Mouse (Mus musculus) lung, postnatal 4 days (tissue): Measurements from ENCODE around the gene Aars.
A peak's percentile ranks its signal among the peaks of the same experiment; 100 is the strongest.
"Not testable (repeated sequence)": the region's sequence is repeated elsewhere in the genome, so short reads cannot be mapped to it uniquely, and the experiment has no call there.

Source experiments
- DNase-seq, 2 experiments: peaks; one replicate each; pipeline ENCODE4 v3.0.0; 2021

Gene Aars

DNA sequence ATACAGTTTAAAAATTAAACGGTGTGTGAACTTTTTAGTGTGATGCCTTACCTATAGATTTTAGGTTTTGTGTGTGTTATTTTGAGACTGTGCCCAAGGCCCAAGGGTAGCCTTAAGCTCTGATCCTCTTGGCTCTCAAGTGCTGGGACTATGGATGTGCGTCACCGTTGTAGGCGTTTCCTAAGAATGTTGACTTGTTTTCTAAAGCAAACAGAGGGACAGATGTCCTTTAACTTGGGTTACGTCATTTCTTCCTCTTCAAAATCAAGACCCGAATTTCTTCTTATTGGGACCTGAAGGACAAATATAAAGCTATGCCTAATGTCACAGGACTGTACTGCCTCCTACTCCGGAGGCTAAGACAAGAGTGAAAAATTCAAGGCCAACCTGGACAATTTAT, at the start of gene Aars:
Gene Aars (plus strand): TSS at position 229 of the 400 bp plus-strand sequence.
- DNase-seq = no peak

DNA sequence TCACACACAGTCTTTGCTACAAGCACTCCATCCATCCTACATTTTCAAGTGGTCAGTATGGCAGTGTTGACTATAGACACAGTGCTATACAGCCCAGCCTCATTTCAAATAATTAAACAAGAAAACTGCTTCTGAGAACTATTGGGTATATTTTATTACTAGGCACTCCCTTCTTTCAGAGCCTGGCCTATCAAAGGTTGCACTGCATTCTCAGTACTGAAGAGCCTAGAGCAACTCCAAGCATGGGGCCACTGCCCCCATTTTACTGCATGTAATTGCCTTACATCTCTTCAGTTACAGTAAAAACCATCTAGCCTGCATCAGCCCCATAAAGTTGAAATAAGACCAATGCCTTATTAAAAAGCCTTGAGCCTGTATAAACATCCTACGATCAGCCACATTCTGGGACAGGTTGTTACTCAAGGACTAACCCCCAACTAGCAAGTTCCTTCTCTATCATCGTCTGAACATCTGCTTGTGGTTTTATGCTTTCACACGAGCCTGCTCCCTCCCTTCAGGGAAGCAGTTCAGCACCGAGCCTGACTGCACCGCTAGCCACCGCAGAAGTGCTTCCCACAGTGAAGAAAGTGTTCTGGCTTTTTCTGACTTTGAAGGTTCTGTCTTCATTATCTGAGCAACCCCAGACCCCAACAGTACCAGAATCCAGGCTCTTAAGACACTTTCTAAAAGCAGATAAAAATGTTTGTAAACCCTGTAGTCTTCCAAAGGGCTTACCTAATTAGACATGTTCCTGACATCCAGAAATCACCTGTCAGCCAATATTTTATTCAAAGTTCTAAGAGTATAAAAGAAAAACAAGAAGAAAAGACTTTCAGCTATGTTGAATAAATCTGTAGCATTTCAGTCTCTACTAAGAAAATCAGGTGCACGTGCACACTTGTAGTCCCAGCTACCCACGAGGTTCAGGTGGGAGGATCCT, 44.9 kb upstream of the Aars start:
- no peak for DNase-seq

DNA sequence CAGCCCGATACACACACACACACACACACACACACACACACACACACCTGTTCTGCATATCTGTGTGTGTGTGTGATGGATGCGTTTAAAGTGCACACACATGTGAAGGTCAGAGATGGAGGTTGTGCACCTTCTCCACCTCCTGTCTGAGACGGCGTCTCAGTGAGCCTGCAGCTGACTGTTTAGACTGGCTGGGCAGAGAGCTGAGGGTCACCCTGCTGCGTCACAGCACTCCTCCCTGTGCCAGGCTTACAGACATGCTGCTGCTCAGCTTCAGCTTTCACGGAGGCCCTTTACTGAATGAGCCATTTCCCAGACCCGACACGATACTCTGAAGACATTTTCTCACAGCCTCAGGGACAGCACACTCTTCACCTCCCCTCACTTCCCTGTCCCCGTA, 42.9 kb upstream of the Aars start:
- no peak for DNase-seq

DNA sequence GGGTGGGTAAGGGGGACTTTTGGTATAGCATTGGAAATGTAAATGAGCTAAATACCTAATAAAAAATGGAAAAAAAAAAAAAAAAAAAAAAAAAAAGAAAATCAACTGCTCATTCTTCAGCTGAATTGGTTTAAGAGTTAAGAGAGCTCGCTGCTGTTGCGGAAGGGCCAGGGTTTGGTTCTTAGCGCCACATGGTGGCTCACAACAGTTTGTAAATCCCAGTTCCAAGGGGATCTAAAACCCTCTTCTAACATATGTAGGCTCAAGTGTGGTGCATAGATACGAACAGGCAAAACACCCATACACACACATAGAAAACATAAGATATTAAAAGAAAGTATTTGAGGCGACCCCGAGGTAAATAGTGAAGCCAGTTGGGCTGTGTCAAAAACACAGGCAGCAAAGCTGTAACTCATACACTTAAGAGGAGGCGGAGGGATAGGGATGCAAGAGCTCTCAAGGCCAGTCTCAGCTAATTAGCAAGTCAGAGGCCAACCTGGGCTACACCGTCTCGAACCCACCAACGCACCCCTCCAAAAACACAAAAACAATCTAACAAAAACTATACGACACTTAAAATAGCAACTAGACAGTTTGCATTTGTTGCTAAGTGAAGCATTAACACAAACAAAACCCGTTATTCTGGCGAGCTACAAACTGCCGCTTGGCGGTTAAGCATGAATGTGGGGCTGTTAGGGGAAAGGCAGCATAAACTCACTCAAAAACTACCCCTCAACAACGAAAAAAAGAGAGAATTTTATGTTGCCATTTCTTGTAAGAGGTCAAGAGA, 36.1 kb upstream of the Aars start:
- DNase-seq = no peak

DNA sequence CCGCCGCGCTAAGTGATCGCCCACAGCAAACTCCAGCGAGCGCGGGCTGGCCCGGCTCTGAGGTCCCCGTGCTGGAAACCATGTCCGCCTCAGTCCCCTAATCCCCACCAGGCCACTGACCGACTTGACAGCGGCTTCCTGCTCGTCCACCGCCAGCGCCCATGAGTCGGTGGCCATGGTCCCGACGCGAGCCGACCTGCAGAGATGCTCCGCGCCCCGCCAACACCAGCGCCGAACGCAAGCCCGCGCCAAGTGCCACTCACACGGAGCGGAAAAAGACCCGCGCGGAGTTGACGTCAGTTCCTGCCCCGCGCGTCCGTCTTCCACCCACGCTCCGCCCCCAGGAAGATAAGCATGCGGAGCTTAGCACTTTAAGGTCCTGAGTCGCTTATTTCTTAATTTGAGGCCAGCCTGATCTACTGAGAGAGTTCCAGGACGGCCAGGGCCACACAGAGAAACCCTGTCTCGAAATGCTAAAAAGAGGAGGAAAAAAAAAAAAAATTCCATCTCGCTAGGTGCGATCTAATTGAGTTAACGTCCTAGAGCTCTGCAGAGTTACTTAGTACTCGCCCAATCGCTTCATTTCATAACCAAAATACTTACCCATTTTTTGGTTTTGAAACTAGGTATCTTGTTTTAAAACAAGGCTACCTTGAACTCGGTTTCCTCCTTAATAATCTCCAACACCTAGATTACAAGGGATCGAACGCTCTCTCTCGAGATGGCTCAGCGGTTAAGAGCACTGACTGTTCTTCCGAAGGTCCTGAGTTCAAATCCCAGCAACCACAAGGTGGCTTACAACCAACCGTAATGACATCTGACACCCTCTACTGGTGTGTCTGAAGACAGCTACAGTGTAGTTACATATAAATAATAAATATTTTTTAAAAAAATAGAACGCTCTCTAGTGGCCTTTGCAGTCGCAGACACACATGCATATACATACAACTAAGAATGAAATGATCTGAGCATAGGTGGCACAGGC, 35.1 kb upstream of the Aars start, which contains the start of gene Ddx19a:
Gene Ddx19a (minus strand): TSS at position 254 of the 985 bp plus-strand sequence.
- peak; percentile 90 to 91 for DNase-seq

DNA sequence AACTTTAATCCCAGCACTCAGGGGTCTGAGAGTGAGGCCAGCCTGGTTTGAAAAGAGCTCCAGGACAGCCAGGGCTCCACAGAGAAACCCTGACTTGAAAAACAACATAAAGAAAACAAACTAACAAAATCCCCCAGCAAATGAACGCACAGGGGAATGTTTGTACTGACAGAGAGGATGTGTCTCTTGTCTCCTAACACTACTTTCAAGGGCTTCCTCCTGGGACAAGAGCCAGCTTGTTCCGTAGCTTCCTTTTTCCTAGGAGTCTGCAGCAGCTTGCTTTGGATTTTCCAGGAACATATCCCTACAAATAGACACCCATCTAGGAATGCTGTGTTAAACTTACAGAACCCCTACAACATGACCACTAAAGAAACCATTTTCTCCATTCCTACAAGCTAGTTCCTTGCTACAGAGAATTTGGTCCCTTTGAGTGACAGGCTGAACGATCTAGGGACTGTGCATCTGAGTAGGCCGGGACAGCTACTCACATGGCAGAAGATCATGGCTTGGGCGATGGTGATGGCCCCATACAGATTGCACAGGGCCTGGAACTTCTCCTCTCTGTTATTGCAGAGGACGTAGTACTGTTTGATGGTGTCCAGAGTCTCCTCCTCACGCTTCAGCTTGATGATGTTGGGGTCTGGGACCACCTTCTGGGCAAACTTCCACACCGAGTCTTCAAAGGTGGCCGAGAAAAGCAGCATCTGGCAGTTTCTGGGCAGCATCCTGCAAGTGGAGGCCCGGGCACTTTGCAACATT, 22.5 kb upstream of the Aars start:
- not testable (repeated sequence) for DNase-seq

DNA sequence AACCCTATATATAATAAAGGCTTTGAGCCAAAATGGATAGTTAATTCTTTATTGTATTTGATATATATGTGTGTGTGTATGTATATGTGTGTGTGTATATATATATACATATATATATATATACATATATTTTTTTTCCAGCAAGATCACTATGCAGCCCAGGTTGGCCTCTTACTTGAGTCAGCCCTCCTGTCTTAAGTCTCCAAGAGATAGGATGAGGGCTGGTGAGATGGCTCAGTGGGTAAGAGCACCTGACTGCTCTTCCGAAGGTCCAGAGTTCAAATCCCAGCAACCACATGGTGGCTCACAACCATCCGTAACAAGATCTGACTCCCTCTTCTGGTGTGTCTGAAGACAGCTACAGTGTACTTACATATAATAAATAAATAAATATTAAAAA, 6.3 kb upstream of the Aars start:
- DNase-seq = not testable (repeated sequence)

DNA sequence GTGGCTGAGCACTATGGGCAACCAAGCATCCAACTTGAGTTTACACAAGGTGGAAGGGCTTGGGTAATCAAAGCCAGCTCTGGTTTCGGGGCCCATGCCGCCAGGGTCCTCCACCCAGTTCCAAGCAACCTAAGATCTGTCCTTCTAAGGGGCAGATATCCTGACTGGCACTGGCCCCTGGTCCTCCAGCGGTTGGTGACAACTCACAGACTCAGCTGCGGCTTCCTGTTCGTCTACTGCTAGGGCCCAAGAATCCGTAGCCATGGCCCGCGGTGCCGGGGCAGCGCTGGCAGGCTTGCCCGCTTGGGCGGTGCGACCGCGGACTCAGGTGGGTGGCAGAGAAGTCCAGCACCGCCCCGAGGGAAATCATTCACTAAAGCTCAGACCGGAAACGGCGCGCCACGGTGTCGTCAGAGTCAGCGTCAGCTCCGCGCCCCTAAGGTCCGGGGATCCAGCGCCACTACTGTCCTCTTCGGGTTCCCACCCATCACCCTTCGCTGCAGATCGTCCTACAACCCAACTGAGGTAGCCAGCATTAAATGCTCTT, 5.5 kb upstream of the Aars start:
- DNase-seq = peak; percentile 90

DNA sequence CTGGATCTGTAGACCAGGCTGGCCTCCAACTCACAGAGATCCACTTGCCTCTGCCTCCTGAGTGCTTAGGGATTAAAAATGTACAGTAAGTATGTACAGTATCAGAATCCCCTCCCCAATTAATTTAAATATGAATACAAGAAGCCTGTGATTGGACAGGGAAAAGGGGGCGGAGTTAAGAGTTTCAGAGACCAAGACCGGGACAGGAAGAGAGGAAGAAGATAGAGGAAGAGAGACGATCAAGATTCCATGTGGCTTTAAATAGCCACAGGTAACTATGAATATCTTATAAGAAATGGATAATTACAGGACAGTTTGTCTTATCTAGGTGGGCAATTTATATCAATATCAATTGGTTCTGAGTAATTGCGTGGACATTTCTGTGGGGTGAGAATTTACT, 3.4 kb upstream of the Aars start:
- DNase-seq = no peak

DNA sequence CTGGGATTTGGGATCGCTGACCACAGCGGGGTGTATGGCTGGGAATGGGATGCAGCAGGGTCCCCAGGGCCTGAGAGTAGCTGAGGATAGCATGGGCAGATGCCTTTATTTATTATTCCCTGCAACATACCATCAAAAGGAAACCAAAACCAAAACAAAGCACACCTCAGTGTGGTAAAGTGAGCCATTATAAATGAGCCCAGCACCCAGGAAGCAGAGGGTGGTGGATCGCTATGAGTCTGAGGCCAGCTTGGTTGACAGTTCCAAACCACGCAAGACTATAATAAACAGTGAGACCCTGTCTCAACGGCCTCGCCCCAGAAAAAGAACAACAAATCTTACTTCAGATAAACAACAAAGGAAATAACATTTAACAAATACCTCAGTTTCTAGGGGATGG, 2.9 kb upstream of the Aars start:
- no peak for DNase-seq

DNA sequence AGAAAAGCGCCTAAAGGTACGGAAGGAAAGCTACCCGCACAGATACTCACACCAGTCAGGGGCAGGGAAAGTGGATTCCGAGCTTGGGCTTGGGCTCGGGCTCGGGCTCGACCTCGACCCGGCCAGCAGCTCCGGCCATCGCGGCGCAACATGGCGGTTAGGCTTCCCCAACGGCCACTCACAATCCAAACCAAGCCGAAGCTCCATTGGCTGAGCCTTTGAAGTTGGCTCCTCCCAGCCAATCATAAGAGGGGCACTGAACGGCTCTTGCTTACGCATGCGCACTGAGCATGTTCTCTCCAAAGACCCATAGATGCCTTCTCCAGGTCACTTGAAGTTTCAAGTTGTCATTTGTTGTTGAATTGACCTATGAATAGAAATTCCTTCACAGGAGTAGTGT, 1.4 kb upstream of the Aars start, which contains the start of gene Ddx19b:
Gene Ddx19b (minus strand): TSS at position 180 of the 400 bp plus-strand sequence.
- DNase-seq = no peak

DNA sequence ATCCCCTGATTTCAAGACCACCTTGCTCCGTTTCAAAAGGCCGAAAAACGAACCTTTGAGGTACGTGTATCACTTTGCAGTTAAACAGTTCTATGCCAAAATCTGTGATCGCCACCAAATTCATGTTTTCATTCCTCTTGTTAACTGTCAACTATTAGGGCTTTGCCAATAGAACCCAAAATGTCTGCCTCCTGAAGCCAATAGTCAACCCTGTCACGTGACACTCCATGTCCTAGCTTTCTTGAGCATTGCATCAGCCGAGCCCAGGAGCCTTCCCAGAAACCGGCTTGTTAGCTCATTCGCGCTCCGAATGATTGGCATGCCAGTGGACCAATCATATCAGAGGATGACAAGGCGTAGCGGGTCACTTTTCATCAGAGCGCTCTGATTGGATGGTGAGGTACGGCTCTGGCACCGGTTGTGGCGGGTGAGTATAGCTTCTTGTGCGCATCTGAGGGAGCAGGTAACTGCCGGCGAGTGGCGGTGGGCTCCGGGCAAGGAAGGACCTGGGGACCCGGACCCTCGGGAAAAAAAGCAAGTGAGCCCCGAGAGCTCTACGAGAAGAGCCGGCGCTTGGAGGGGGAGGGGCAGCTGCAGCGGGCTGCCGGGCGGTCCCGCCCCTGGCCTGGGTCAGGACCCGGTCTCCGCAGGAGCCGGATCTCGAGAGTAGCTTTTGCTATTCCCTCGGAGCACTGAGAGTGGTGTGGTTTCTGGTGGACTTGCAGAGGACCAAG, 705 bp downstream of the Aars start:
- DNase-seq = peak; percentile 97

DNA sequence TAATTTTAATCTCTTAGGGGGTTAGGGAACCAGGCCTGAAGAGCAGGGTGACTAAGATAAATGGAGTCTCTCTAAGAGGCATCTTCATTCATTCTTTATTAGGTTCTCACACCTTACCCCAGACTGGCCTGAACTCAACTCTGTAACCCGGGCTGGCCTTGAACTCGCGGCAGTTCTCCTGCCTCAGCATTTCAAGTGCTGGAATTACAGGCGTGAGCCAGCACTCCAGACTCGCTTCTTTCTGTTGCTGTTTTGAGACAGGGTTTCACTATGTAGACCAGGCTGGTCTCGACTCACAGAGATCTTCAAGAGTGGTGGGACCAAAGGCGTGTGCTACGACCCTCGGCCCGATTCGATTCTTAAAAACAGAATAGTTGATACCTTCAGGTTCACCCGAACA, 1.3 kb downstream of the Aars start:
- DNase-seq = peak in 1 of 2 experiments; percentile 30

DNA sequence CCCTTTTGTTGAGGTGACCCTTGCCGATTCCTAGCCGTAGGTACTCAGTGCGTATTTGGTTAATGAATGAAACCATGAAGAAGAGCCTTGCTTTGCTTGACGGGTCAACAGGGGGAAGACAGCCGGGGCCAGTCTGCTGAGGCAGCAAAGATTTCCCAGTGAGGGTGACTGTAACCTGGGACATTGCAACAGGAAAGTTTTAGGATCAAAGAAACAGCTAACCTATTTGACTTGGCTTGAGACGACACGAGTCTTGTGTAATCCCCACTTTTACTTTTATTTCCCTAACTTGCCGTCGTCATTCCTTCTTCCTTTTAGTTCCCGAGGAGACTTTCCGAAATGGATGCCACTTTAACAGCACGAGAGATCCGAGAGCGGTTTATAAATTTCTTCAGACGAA, 3.6 kb downstream of the Aars start:
- no peak for DNase-seq

DNA sequence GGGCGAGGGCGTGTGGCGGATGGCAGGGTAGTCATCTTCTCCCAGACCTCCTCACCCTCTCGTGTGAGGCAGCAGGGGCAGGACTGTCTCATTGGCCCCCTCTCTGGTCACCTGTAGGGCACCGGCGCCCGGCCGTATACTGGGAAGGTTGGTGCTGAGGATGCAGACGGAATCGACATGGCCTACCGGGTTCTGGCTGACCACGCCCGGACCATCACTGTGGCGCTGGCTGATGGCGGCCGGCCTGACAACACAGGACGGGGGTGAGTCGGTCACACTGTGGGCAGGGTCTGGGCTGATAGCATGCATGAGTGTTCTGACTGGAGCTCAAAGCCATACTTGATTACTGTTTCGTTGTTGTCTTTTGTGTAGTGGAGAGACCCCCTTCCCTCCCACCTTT, 9.6 kb downstream of the Aars start:
- DNase-seq = no peak

DNA sequence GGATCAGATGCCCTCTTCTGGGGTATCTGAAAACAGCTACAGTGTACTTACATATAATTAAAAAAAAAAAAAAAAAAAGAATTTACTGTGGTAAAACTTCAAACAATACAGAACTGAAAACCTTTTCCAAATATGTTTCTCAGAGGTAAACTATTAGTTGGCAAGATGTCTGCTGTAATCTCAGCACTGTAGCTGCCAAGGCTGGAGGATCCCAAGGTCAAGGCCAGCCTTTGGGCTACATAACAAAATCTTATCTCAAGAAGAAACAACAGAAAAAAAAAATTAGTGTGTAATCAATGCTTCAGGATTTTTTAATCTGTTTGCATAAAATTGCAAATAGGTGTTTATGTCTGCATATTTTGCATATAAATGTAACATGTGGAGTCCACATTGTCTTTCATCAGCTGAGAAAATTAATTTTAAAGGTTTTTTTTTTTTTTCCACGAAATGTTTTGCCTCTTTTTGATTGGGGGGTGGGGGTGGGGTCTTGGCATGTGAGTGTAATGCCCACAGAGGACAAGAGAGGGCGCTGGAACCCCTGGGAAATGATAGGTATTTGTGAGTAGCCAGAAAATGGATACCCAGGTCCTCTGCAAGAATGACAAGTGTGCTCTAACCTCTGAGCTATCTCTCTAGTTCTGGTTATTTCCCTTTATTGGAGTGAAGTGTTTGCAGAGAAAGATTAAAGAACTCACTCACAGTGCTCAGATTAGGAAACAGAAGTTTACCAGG, 11.2 kb downstream of the Aars start:
- no peak for DNase-seq

DNA sequence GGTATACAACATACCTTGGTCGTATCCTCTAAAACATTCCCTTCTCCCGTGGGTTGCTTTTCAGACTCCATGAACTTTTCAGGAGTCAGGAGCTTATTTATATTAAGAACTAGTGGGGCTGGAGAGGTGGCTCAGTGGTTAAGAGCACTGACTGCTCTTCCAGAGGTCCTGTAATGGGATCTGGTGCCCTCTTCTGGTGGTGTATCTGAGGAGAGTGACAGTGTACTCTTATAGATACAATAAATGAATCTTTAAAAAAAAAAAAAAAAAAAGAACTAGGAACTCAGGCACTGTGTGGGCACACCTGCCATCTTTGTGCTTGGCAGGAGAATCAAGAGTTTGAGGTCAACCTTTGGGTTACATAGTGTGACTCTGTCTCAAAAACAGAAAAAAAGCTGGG, 15.8 kb downstream of the Aars start:
- DNase-seq = no peak

DNA sequence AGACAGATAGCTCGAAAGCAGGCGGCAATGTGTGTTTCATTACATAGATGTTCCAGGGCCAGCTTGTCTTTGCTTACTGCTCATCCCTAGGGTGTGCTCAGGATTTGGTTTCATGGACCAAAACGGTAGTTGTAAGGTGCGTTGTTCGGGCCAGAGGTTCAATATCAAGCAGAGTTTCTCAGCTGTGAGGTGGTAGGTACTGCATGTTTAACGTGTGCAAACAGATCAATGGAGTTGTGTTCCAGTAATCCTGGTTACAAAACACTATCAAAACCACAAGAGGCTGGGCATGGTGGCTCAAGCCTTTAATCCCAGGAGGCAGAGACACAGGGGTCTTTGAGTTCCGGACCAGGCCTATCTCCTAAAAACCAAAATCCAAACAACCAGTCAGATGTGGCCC, 16.2 kb downstream of the Aars start:
- DNase-seq = no peak

DNA sequence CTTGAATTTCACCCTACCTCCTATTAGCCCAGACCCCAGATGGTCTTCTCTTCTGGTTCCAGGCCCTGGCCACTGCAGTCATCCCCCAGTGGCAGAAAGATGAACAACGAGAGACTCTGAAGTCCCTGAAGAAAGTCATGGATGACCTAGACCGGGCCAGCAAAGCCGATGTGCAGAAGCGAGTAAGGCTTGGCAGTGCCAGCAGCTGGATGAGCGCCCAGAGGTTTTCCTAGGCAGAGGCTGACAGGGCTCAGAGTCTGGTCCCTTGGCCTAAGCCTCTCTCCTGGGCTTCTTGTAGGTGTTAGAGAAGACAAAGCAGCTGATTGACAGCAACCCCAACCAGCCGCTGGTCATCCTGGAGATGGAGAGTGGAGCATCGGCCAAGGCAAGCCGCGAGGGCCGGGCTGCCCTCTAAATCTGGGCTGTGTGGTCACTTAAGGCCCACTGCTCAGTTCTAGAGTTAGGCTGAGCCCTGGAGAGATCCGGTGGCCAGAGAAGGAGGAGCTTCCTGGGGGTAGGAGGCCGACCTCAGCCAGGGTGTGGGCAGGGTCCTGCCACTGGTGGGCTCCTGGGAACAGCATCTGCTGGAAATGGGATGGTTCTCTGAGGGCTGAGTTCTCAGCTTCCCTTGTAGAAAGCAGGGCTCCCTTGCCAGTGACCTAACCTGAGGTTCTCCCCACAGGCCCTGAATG, 21.0 kb downstream of the Aars start:
- DNase-seq = no peak
